Mouse (Mus musculus) ES-E14 (cell line): ENCODE measurements around the gene Atp8a1.

Experiments used
- CHD2 ChIP-seq: IDR thresholded peaks from 2 replicates; pipeline ENCODE4 v1.6.1; 2014; ENCODE audit warnings: mild to moderate bottlenecking, low read depth, low read length, inconsistent platforms
- HCFC1 ChIP-seq: IDR thresholded peaks from 2 replicates; pipeline ENCODE4 v1.6.1; 2012; ENCODE audit warnings: low read length, inconsistent platforms, borderline replicate concordance; ENCODE audit not compliant: insufficient read depth
- MAFK ChIP-seq: IDR thresholded peaks from 2 replicates; pipeline ENCODE4 v1.6.1; 2014; ENCODE audit warnings: mild to moderate bottlenecking, low read depth, low read length, inconsistent platforms; ENCODE audit not compliant: insufficient read depth
- ZC3H11A ChIP-seq: IDR thresholded peaks from 2 replicates; pipeline ENCODE4 v1.6.1; 2012; ENCODE audit warnings: low read depth, mild to moderate bottlenecking, inconsistent platforms, low read length, borderline replicate concordance
- ZNF384 ChIP-seq: IDR thresholded peaks from 2 replicates; pipeline ENCODE4 v1.6.1; 2012; ENCODE audit warnings: low read depth, low read length, inconsistent platforms

GRCm38 (mm10) chr5:67690336-67690735, 156.9 kb downstream of the Atp8a1 start:
- TF ChIP-seq HCFC1 (no peak), ZC3H11A (no peak), ZNF384 (no peak), MAFK (no peak), CHD2 (no peak)
